23 mouse cellular contexts compared by ENCODE assay signal in genomic region chr3:115971891-115972646, GRCm38 (mm10). TPM values are rescaled to one million over a fixed set of nuclear protein-coding genes. Genes with fewer than 3 reads are reported as not detected.
DNase-seq lines count a peak whose midpoint lies in the region; ATAC-seq and TF ChIP-seq lines count a peak whose summit lies in the region.
"Had no signal": no experiment of that assay in that cellular context is flagged by ENCODE, and none has a peak within 500 bp of the region (broad histone marks: within the 10 kb centered on the region; RNA-seq: fewer than 3 reads in every experiment).

No protein-coding gene starts in this region.

- H3K9me3 ChIP-seq in hindbrain, embryonic 12.5 days (replicated peaks), result no peaks in the 10 kb centered on the region
- H3K9me3 ChIP-seq: embryonic facial prominence, embryonic 15.5 days; forebrain, embryonic 10.5 days; G1E; heart, embryonic 12.5 days had no signal

- ATAC-seq in megakaryocyte, adult 5-6 weeks (ENCODE audit: poor library complexity, severe bottlenecking), result peak; percentile 15; the same call in 1 of the 2 replicates
- ATAC-seq in cerebellum, adult (ENCODE audit: insufficient number of reproducible peaks, low FRiP score, low TSS enrichment), result no peak
- ATAC-seq in hindbrain, embryonic 12.5 days (ENCODE audit: low FRiP score), result no peak
- ATAC-seq: forebrain, embryonic 14.5 days; hindbrain, embryonic 16.5 days had no signal

- no peak overlapping the region for H3K9ac ChIP-seq in hindbrain, embryonic 12.5 days
- H3K9ac ChIP-seq: embryonic facial prominence, embryonic 15.5 days; heart, embryonic 12.5 days had no signal

- H3K27me3 ChIP-seq in spleen, adult 2 months (ENCODE audit: control insufficient read depth, insufficient read depth, low read length), result no peaks in the 10 kb centered on the region
- no peaks in the 10 kb centered on the region for H3K27me3 ChIP-seq in hindbrain, embryonic 12.5 days
- H3K27me3 ChIP-seq: embryonic facial prominence, embryonic 15.5 days; heart, embryonic 12.5 days had no signal

- peaks cover 6% of the 10 kb centered on the region; the same call in 1 of the 2 replicates for H3K4me1 ChIP-seq in spleen, adult 2 months (ENCODE audit: control insufficient read depth, insufficient read depth, insufficient read length)
- H3K4me1 ChIP-seq in hindbrain, embryonic 12.5 days, result 0 out of 2 replicates have a peak, but pooled peaks cover 2% of the 10 kb centered on the region
- H3K4me1 ChIP-seq: forebrain, embryonic 10.5 days had no signal

- H3K36me3 ChIP-seq in spleen, adult 2 months (ENCODE audit: control insufficient read depth, insufficient read depth, low read length), result peaks cover 11% of the 10 kb centered on the region
- H3K36me3 ChIP-seq in hindbrain, embryonic 12.5 days, result peaks cover 47% of the 10 kb centered on the region

- H3K27ac ChIP-seq in spleen, adult 2 months (ENCODE audit: insufficient read depth, low read length), result peak overlapping the region; percentile 85
- H3K27ac ChIP-seq in hindbrain, embryonic 12.5 days, result no peak overlapping the region
- H3K27ac ChIP-seq: embryonic facial prominence, embryonic 15.5 days; forebrain, embryonic 10.5 days; gastrocnemius, adult 2 months had no signal

- TF ChIP-seq CTCF in spleen, adult 2 months (IDR thresholded peaks at IDR 0.05; ENCODE audit: extremely low read depth, insufficient read depth, insufficient read length, insufficient replicate concordance), result no peak

- no peak for TF ChIP-seq POLR2A in spleen, adult 2 months (IDR thresholded peaks at IDR 0.05; ENCODE audit: low read depth, low read length)

- no peak overlapping the region for H3K4me2 ChIP-seq in hindbrain, embryonic 12.5 days (replicated peaks)
- H3K4me2 ChIP-seq: embryonic facial prominence, embryonic 15.5 days; heart, embryonic 12.5 days had no signal

- WGBS in spleen, adult 2 months, result 79% methylated on average over 14 of the region's 14 CpGs
- 95% methylated on average over 14 of the region's 14 CpGs for WGBS in hindbrain, embryonic 12.5 days

- no peak overlapping the region for H3K4me3 ChIP-seq in spleen, adult 2 months (ENCODE audit: extremely low read depth, insufficient read depth, insufficient read length)
- H3K4me3 ChIP-seq in hindbrain, embryonic 12.5 days, result no peak overlapping the region
- H3K4me3 ChIP-seq: embryonic facial prominence, embryonic 15.5 days; erythroblast, embryonic 14.5 days; forebrain, embryonic 10.5 days; gastrocnemius, adult 2 months; heart, embryonic 12.5 days had no signal

- DNase-seq in spleen, adult 2 months (ENCODE audit: low read depth in 1 of 2, low spot score in 2 of 2), result peak in 1 of 2 experiments; percentile 62
- no peak for DNase-seq in spleen, postnatal 10 days (ENCODE audit: low spot score in 2 of 2)
- peak; percentile 87 for DNase-seq in CD4-positive helper T cell, adult 2 months (ENCODE audit: low read depth, low spot score)
- peak; percentile 77 for DNase-seq in T-cell, adult 2 months (ENCODE audit: low spot score)
- no peak for DNase-seq in right cerebral cortex, postnatal 10 days (ENCODE audit: low spot score in 2 of 2)
- DNase-seq: adrenal gland, adult 2 months; adrenal gland, postnatal 25 days; B cell, adult 2 months; cerebellum, adult 8-10 months; cerebellum, postnatal 14 days; embryo, embryonic 11 days; gastrocnemius, adult 2 months; gastrocnemius, postnatal 25 days had no signal

RNA-seq across cellular contexts. Expression of gene Slc30a7, which starts 35.1 kb away (rescaled TPM):
- 7.8 TPM in 2 replicates for polyA plus RNA-seq in spleen, adult 2 months (2012; rRNA removed)
- 32.3 and 33.2 TPM in 2 replicates for total RNA-seq in megakaryocyte, adult 5-6 weeks (2015)
- 65.1 and 66.7 TPM in 2 replicates for total RNA-seq in megakaryocyte, adult 5-6 weeks (2017)
- 25.5 and 26.6 TPM in 2 replicates for polyA plus RNA-seq in hindbrain, embryonic 12.5 days (2016; fragmentation: Nextera tagmentation; extraction: Ambion mirVana)

RNA-seq across cellular contexts. Expression of gene Extl2, which starts 35.2 kb away (rescaled TPM):
- polyA plus RNA-seq in spleen, adult 2 months (2012; rRNA removed), result 4.4 and 4.7 TPM in 2 replicates
- total RNA-seq in megakaryocyte, adult 5-6 weeks (2015), result 9.0 and 9.9 TPM in 2 replicates
- 6.7 and 9.5 TPM in 2 replicates for total RNA-seq in megakaryocyte, adult 5-6 weeks (2017)
- 27.5 and 30.9 TPM in 2 replicates for polyA plus RNA-seq in hindbrain, embryonic 12.5 days (2016; fragmentation: Nextera tagmentation; extraction: Ambion mirVana)
- polyA plus RNA-seq: erythroblast, embryonic 14.5 days had no signal

Comparison
In these comparisons a context has a peak if more than half of its experiments do, and no peak if none do; other contexts are left out.
1. DNase-seq: peak in CD4-positive helper T cell, adult 2 months (single experiment) and T-cell, adult 2 months (single experiment); none in spleen, postnatal 10 days (0 of 2) and right cerebral cortex, postnatal 10 days (0 of 2).